Mouse (Mus musculus) forebrain, embryonic 10.5 days (tissue): ENCODE measurements around the gene Urah. TPM values are rescaled to one million over a fixed set of nuclear protein-coding genes. Genes with fewer than 3 reads are reported as not detected.

Experiments
- DNase-seq: peaks from one replicate; pipeline ENCODE4 v3.0.0-alpha.2; 2017; ENCODE audit warnings: low spot score; ENCODE audit errors: extremely low spot score
- H3K27ac ChIP-seq: fragments of 300-500 bp; sonication (generic); 2 replicates; pipeline ENCODE4 v1.5.1; 2016; ENCODE audit warnings: mild to moderate bottlenecking
- H3K27me3 ChIP-seq: fragments of 300-500 bp; sonication (generic); 2 replicates; pipeline ENCODE4 v1.6.1; 2016; ENCODE audit warnings: mild to moderate bottlenecking; ENCODE audit not compliant: poor library complexity, severe bottlenecking
- H3K36me3 ChIP-seq: fragments of 300-500 bp; sonication (generic); replicated peaks from 2 replicates; pipeline ENCODE4 v1.6.1; 2016; ENCODE audit warnings: mild to moderate bottlenecking, moderate library complexity
- H3K4me1 ChIP-seq: fragments of 300-500 bp; sonication (generic); 2 replicates; pipeline ENCODE4 v1.6.1; 2016
- H3K4me3 ChIP-seq: fragments of 300-500 bp; sonication (generic); 2 replicates; pipeline ENCODE4 v1.5.1; 2016; ENCODE audit warnings: mild to moderate bottlenecking, moderate library complexity
- H3K9me3 ChIP-seq: fragments of 300-500 bp; sonication (generic); 2 replicates; pipeline ENCODE4 v1.6.1; 2016; ENCODE audit warnings: mild to moderate bottlenecking, moderate library complexity
- WGBS: fragments of 180-500 bp; shearing (Covaris S2); methylation state at CpG from one replicate; pipeline ENCODE4 v1.1.7; 2016; 5-methylcytosine and 5-hydroxymethylcytosine counted together
- polyA plus RNA-seq: library from polyadenylated mRNA; unstranded; fragments of >200 nt; fragmentation: Nextera tagmentation; extraction: Ambion mirVana; gene quantifications from 2 replicates; pipeline ENCODE4 v1.2.1, GENCODE M21; 2016

Urah gene
- polyA plus RNA-seq, 1 experiment from 2014 or later, result 0.41 TPM

DNA sequence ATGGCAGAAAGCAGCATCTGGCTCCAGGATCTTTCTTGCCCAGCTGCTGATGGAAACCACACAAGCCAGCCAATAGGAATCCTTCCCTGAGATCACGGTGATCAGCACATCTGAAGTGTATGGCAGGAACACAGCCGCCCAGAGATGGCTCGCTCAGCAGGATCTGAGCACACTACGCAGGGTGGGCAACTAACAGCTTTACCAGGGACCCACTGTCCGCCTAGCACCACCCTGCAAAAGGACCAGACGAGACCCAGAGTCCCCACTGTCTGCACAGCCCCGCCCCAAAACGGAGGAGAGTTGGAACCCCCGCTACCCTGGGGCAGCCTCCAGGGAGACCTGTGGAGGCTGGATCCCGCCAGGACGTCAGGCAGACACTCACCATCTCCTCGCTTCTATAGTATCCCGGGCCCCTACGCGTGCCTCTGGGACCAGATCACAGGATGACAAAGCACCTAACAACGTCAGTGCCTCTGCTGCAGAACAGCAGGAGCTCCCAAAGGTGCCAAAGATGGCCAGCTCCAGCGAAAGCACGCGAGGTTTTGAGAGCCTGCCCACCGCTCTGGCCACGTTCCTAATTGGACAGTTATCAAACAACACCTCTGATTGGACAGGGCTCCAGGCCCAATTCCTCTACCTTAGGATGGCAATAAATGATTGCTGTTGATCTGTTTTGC is 13.0 kb upstream of the Urah start, which contains the start of gene Zfp941:
Gene Zfp941 (minus strand): TSS at position 526 of the 677 bp plus-strand sequence.
- H3K27ac ChIP-seq, result peak within 1 kb of the TSS; percentile 83
- peak within 1 kb of the TSS; percentile 69 for H3K4me3 ChIP-seq
- H3K36me3 ChIP-seq, result no peaks in the 10 kb centered on the region
- no peaks in the 10 kb centered on the region for H3K9me3 ChIP-seq
- peaks cover 4% of the 10 kb centered on the region; the same call in 1 of the 2 replicates for H3K27me3 ChIP-seq
- peaks cover 10% of the 10 kb centered on the region for H3K4me1 ChIP-seq
- under 1% methylated on average over 21 of the region's 21 CpGs for WGBS
- DNase-seq, result peak; percentile 67

- Histone ChIP-seq H3K27ac (no peak overlapping the region), H3K4me3 (no peak overlapping the region), H3K27me3 (peaks cover 6% of the 10 kb centered on the region; the same call in 1 of the 2 replicates), H3K9me3 (no peaks in the 10 kb centered on the region), H3K36me3 (no peaks in the 10 kb centered on the region), H3K4me1 (peaks cover 10% of the 10 kb centered on the region)
- WGBS, result 92% methylated on average over 4 of the region's 4 CpGs
- no peak for DNase-seq
These were observed 12.1 kb upstream of the Urah start for GRCm38 (mm10) chr7:140822731-140823130.

DNA sequence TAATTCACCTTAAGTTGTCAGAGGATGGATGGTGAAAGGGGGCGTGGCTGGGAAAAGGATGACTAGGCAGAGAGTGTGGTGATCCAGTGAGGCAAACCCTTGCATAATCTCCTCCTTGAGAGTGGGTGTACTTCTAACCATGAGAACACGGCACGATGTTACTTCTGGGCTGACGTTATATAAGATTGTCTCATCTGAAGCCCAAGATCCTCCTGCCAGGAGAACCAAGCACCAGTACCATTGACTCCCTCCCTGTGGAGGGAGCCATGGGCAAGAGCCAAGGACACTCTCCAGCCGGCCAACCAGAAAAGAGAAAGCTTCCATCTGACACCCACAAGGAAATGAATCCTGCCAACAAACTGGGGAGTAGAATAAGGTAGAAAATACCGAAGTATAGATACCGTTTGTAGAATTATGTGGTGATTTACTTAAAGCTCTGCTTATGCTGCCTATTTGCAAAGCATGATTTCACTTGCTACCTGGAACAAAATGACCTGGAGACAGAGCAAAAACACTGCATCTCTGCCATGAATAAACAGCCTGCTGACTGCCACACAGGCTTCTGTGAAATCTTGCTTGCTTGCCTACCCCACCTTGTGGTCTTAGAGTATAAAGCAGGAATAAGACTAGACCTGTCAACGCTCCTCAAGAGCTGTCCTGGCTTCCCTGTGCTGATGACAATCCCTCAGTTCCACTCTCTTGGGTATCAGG is 6.5 kb upstream of the Urah start:
- no peak overlapping the region for H3K27ac ChIP-seq
- no peak overlapping the region for H3K4me3 ChIP-seq
- H3K27me3 ChIP-seq, result peaks cover 6% of the 10 kb centered on the region; the same call in 1 of the 2 replicates
- WGBS, result 40% methylated on average over 8 of the region's 8 CpGs
- DNase-seq, result no peak
- no peaks in the 10 kb centered on the region for H3K9me3 ChIP-seq
- H3K4me1 ChIP-seq, result no peaks in the 10 kb centered on the region
- H3K36me3 ChIP-seq, result no peaks in the 10 kb centered on the region

- no peaks in the 10 kb centered on the region for H3K9me3 ChIP-seq
- no peak overlapping the region for H3K27ac ChIP-seq
- peaks cover 11% of the 10 kb centered on the region; the same call in 1 of the 2 replicates for H3K4me1 ChIP-seq
- no peaks in the 10 kb centered on the region for H3K36me3 ChIP-seq
- peaks cover 9% of the 10 kb centered on the region; the same call in 1 of the 2 replicates for H3K27me3 ChIP-seq
- 84% methylated on average over 6 of the region's 6 CpGs for WGBS
- DNase-seq, result no peak
- H3K4me3 ChIP-seq, result no peak overlapping the region
These were observed 3.4 kb upstream of the Urah start for GRCm38 (mm10) chr7:140831447-140831846.

DNA sequence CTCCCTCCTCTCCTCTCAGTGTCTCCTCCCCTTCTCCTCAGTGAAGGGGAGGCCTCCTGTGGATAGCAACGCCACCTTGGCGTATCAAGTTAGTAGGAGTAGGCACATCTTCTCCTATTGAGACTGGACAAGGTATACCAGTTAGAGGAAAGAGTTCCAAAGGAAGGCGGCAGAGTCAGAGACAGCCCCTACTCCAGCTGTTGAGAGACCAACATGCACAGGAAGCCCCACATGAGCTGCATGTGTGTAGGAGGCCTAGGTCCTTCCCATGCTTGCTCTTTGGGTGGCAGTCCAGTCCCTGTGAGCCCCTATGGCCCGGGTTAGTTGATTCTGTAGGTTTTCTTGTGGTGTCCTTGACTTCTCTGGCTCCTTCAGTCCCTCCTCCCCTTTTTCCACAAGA is 1.5 kb upstream of the Urah start:
- Histone ChIP-seq H3K36me3 (no peaks in the 10 kb centered on the region), H3K9me3 (no peaks in the 10 kb centered on the region), H3K27me3 (peaks cover 3% of the 10 kb centered on the region; the same call in 1 of the 2 replicates), H3K27ac (no peak overlapping the region), H3K4me1 (peaks cover 11% of the 10 kb centered on the region; the same call in 1 of the 2 replicates), H3K4me3 (no peak overlapping the region)
- 90% methylated on average over 4 of the region's 4 CpGs for WGBS
- no peak for DNase-seq

DNA sequence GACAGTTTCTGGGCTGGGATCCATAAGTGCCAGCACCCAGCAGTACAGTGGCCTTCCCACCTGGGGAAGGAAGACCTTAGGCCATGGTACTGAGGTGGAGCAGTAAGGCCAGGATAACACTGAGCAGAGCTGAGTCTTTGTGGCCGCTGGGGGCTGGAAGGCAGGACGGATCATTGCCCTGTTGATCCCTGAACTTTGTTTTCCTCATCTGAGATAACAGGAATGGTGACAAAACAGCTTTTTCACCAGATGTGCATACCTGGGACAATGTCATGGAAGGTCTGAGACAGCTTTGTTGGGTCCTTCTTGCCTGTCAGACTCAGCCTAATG is 905 bp downstream of the Urah start:
- H3K36me3 ChIP-seq, result no peaks in the 10 kb centered on the region
- WGBS, result 73% methylated on average over 2 of the region's 2 CpGs
- H3K27ac ChIP-seq, result peak overlapping the region; percentile 2; the same call in 1 of the 2 replicates
- peaks cover 11% of the 10 kb centered on the region; the same call in 1 of the 2 replicates for H3K4me1 ChIP-seq
- H3K9me3 ChIP-seq, result no peaks in the 10 kb centered on the region
- no peak for DNase-seq
- H3K27me3 ChIP-seq, result peaks cover 11% of the 10 kb centered on the region; the same call in 1 of the 2 replicates
- H3K4me3 ChIP-seq, result no peak overlapping the region

DNA sequence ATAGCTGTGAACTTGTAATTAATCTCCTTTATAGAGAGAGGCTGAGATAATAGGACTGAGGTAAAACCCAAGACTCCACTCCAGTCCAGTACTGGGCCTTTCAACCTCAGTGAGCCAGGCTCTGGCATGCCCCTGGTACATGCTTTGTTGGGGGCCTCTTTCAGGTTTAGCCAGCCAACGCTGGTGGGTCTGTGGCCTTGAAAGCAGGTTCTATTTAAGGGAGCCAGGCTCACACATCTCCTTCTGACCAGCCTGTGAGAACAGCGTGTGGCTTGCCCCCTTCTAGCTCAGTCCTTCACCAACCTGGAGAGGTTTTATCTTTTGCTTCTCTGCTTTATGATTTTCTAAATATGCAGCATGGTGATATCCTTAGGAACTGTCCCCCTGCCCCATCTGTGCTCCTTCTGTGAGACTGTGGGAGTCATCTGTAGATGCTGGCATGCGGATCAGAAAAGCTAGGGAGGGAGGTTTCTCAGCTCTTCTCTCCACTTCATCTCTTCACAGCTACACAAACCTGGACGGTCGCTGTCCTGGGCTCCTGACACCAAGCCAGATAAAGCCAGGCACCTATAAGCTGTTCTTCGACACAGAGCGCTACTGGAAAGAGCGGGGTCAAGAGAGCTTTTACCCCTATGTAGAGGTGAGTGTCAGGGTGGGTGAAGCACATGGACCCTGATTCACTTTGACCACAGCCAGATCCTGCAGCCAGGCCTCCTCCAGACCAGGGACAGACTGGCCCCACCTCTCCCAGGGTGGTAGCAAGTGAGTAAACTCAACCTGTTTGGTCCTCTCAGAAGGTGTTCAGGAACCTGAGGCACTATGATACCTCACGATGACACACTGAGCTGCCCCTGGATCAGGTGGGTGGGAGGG is 1.7 kb downstream of the Urah start:
- Histone ChIP-seq H3K4me3 (no peak overlapping the region), H3K4me1 (peaks cover 11% of the 10 kb centered on the region; the same call in 1 of the 2 replicates), H3K9me3 (no peaks in the 10 kb centered on the region), H3K36me3 (no peaks in the 10 kb centered on the region), H3K27me3 (peaks cover 19% of the 10 kb centered on the region), H3K27ac (no peak overlapping the region)
- no peak for DNase-seq
- 88% methylated on average over 9 of the region's 9 CpGs for WGBS

DNA sequence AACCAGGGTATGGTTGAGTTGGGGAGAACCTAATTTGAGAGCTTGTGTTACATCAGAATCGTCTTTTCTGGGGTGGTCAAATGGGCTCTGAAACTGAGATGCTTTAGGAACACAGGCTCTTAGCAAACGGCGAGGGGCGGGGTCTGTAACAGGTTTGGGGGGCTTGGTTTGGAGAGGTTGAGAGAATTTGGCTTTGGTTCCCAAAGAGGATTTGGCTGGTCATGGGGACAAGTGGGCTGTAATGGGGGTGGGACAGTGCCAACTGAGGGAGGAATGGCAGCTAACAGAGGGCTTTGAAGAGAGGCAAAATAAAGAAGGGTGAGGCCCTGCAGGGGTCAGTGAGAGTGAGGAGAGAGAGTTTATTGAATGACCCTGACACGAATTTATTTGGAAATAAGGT is 4.7 kb downstream of the Urah start:
- no peak overlapping the region for H3K27ac ChIP-seq

GRCm38 (mm10) chr7:140840750-140841735 is 6.2 kb downstream of the Urah start:
- H3K4me1 ChIP-seq, result peaks cover 10% of the 10 kb centered on the region
- H3K4me3 ChIP-seq, result no peak overlapping the region
- WGBS, result 41% methylated on average over 19 of the region's 19 CpGs
- no peak for DNase-seq
- H3K9me3 ChIP-seq, result no peaks in the 10 kb centered on the region
- no peak overlapping the region for H3K27ac ChIP-seq
- peaks cover 42% of the 10 kb centered on the region for H3K27me3 ChIP-seq
- no peaks in the 10 kb centered on the region for H3K36me3 ChIP-seq

More for the DNA sequence above, 4.7 kb downstream of the Urah start:
- Histone ChIP-seq H3K4me1 (peaks cover 11% of the 10 kb centered on the region; the same call in 1 of the 2 replicates), H3K36me3 (no peaks in the 10 kb centered on the region), H3K4me3 (no peak overlapping the region), H3K27me3 (peaks cover 46% of the 10 kb centered on the region), H3K9me3 (no peaks in the 10 kb centered on the region)
- 76% methylated on average over 5 of the region's 5 CpGs for WGBS
- DNase-seq, result no peak

GRCm38 (mm10) chr7:140843806-140844205 is 9.0 kb downstream of the Urah start:
- Histone ChIP-seq H3K27ac (no peak overlapping the region), H3K4me3 (no peak overlapping the region), H3K9me3 (no peaks in the 10 kb centered on the region), H3K27me3 (peaks cover 42% of the 10 kb centered on the region), H3K4me1 (peaks cover 6% of the 10 kb centered on the region), H3K36me3 (no peaks in the 10 kb centered on the region)
- 83% methylated on average over 7 of the region's 7 CpGs for WGBS
- no peak for DNase-seq

DNA sequence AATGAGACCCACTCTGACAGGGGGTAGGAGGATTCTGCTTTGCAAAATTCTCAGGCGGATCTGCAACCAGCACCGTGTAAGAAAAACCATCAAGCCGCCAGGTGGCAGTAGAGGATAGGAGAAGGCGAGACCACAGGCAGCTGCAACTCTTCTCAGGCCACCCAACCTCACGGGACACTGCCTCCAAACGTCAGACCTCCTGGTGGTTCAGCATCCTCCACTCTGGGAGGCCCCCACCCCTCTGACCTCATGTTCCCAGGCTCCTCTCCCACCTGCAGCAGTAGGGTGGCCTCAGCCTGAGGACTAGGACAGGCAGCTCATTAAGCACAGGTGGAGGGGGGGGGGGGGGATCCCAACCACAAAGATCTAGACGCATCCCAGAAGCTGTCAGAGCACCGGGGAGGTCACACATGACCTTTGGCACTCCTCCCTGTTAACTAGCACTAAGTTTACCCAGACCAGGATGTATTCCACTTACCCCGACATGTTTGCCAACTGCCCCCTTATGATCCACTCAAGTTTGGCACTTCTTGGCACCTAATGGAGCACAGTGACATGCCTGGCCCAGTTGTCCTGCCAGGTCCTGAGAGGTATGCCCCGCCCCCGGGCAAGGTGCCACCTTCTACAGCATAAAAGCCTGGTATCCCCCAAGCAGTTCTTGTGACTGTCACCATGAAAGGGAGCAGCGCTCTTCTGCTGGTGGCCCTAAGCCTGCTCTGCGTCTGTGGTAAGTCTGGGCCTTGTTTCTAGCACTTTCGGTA is 10.3 kb downstream of the Urah start, which contains the start of gene Scgb1c1:
Gene Scgb1c1 (plus strand): TSS at position 643 of the 761 bp plus-strand sequence.
- 33% methylated on average over 14 of the region's 14 CpGs for WGBS
- Histone ChIP-seq H3K4me3 (0 out of 2 replicates have a peak within 1 kb of the TSS, but pooled peaks have one; percentile 22), H3K27me3 (peaks cover 41% of the 10 kb centered on the region), H3K9me3 (no peaks in the 10 kb centered on the region), H3K27ac (no peak within 1 kb of the TSS), H3K36me3 (no peaks in the 10 kb centered on the region), H3K4me1 (peaks cover 6% of the 10 kb centered on the region)
- DNase-seq, result peak; percentile 86
